Mouse (Mus musculus): ENCODE results near the gene Bpifa5.
A peak's percentile ranks its signal among the peaks of the same experiment; 100 is the strongest.
"Not testable (repeated sequence)": the region's sequence is repeated elsewhere in the genome, so short reads cannot be mapped to it uniquely, and the experiment has no call there.

The Bpifa5 gene

GRCm38 (mm10) chr2:154162307-154162706, at the start of gene Bpifa5:
Gene Bpifa5, plus strand, starts transcription at chr2:154162607.
- DNase-seq (ENCODE audit: low spot score), result no peak

- no peak for DNase-seq (ENCODE audit: low spot score)
These were observed 45.0 kb upstream of the Bpifa5 start for GRCm38 (mm10) chr2:154117381-154117780.

- no peak for DNase-seq (ENCODE audit: low spot score)
These were observed 32.3 kb upstream of the Bpifa5 start, which contains the start of gene Bpifa3 for GRCm38 (mm10) chr2:154130120-154130519. Gene Bpifa3, plus strand, starts transcription at chr2:154130336.

- DNase-seq (ENCODE audit: low spot score), result no peak
These were observed 19.8 kb upstream of the Bpifa5 start, which contains the start of gene Bpifa1 for GRCm38 (mm10) chr2:154142580-154142979. Gene Bpifa1, plus strand, starts transcription at chr2:154142880.

GRCm38 (mm10) chr2:154143735-154144134, 18.7 kb upstream of the Bpifa5 start:
- DNase-seq (ENCODE audit: low spot score), result no peak

- DNase-seq (ENCODE audit: low spot score), result no peak
These were observed 14.9 kb upstream of the Bpifa5 start for GRCm38 (mm10) chr2:154147496-154147895.

- DNase-seq (ENCODE audit: low spot score), result peak; percentile 68
These were observed 4.0 kb upstream of the Bpifa5 start for GRCm38 (mm10) chr2:154158433-154158832.

GRCm38 (mm10) chr2:154163306-154163705, 899 bp downstream of the Bpifa5 start:
- no peak for DNase-seq (ENCODE audit: low spot score)

GRCm38 (mm10) chr2:154169172-154169571, 6.8 kb downstream of the Bpifa5 start:
- no peak for DNase-seq (ENCODE audit: low spot score)

GRCm38 (mm10) chr2:154171621-154172020, 9.2 kb downstream of the Bpifa5 start:
- DNase-seq (ENCODE audit: low spot score), result no peak

- peak; percentile 74 for DNase-seq (ENCODE audit: low spot score)
These were observed 10.9 kb downstream of the Bpifa5 start for GRCm38 (mm10) chr2:154173313-154173712.

- not testable (repeated sequence) for DNase-seq (ENCODE audit: low spot score)
These were observed 19.5 kb downstream of the Bpifa5 start for GRCm38 (mm10) chr2:154181900-154182299.

GRCm38 (mm10) chr2:154183061-154183460, 20.7 kb downstream of the Bpifa5 start:
- DNase-seq (ENCODE audit: low spot score), result not testable (repeated sequence)

GRCm38 (mm10) chr2:154185319-154185718, 22.9 kb downstream of the Bpifa5 start:
- DNase-seq (ENCODE audit: low spot score), result no peak

GRCm38 (mm10) chr2:154185748-154186147, 23.3 kb downstream of the Bpifa5 start:
- no peak for DNase-seq (ENCODE audit: low spot score)

GRCm38 (mm10) chr2:154187468-154187867, 25.1 kb downstream of the Bpifa5 start:
- peak; percentile 41 for DNase-seq (ENCODE audit: low spot score)

- no peak for DNase-seq (ENCODE audit: low spot score)
These were observed 27.5 kb downstream of the Bpifa5 start for GRCm38 (mm10) chr2:154189877-154190434.

GRCm38 (mm10) chr2:154190546-154191258, 28.3 kb downstream of the Bpifa5 start, which contains the start of gene Bpifb1:
Gene Bpifb1, plus strand, starts transcription at chr2:154190818.
- no peak for DNase-seq (ENCODE audit: low spot score)

- DNase-seq (ENCODE audit: low spot score), result no peak
These were observed 29.7 kb downstream of the Bpifa5 start for GRCm38 (mm10) chr2:154192141-154192540.

GRCm38 (mm10) chr2:154193071-154193470, 30.7 kb downstream of the Bpifa5 start:
- DNase-seq (ENCODE audit: low spot score), result no peak

GRCm38 (mm10) chr2:154193994-154194504, 31.6 kb downstream of the Bpifa5 start:
- no peak for DNase-seq (ENCODE audit: low spot score)

- no peak for DNase-seq (ENCODE audit: low spot score)
These were observed 34.6 kb downstream of the Bpifa5 start for GRCm38 (mm10) chr2:154197036-154197435.

- no peak for DNase-seq (ENCODE audit: low spot score)
These were observed 42.2 kb downstream of the Bpifa5 start for GRCm38 (mm10) chr2:154204630-154205029.
